Mouse (Mus musculus) monocyte, adult 2 months (primary cell): ENCODE results near the gene Naa15.

ENCODE experiments used
- DNase-seq, 2 experiments: peaks; one replicate each; pipeline ENCODE4 v3.0.0; 2022; ENCODE audit warnings: low spot score in 2 of 2, low read depth in 1 of 2

The Naa15 gene

GRCm38 (mm10) chr3:51510903-51511302, 96.0 kb downstream of the Naa15 start:
- peak; percentile 16 to 42 for DNase-seq

GRCm38 (mm10) chr3:51511983-51512382, 97.0 kb downstream of the Naa15 start:
- DNase-seq, result no peak

DNA sequence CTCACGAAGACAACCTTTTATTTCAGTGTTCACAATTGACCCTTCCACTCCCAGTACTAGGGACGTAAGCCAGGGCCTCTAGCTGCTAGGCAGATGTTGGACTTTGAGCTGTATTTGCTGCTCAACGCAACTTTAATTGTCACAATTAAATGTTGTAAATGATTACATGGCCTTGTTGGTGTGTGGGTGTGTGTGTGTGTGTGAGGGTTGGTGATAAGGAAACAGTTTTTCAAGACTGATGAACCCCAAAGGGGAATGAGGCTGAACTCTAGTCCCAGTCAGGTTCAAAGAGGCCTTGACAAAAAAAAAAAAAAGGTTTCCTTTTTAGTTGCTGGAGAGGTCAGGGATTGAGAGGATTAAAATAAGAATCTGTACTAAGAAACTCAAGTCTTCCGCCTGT, 102.5 kb downstream of the Naa15 start:
- DNase-seq, result no peak

- peak; percentile 15 to 26 for DNase-seq
Measured at GRCm38 (mm10) chr3:51517878-51518762, 103.2 kb downstream of the Naa15 start.

DNA sequence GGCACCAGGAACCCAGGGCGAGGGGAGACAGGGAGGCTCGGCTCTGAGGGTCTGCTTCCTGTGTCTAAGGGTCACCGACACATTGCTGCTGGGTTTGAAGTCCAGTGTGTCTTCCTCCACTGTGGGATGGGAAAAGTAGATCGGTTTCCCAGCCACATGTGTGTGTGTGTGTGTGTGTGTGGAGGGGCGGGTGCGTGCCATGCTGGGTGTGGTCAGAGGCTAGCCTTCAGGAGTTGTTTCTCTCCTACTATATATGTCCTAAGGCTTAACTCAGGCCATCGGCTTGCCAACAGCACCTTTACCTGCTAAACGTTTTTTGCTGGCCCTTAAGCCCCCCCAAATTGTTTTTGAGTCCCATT, 103.8 kb downstream of the Naa15 start:
- DNase-seq, result no peak

- no peak for DNase-seq
Measured at GRCm38 (mm10) chr3:51521262-51521661, 106.3 kb downstream of the Naa15 start.

DNA sequence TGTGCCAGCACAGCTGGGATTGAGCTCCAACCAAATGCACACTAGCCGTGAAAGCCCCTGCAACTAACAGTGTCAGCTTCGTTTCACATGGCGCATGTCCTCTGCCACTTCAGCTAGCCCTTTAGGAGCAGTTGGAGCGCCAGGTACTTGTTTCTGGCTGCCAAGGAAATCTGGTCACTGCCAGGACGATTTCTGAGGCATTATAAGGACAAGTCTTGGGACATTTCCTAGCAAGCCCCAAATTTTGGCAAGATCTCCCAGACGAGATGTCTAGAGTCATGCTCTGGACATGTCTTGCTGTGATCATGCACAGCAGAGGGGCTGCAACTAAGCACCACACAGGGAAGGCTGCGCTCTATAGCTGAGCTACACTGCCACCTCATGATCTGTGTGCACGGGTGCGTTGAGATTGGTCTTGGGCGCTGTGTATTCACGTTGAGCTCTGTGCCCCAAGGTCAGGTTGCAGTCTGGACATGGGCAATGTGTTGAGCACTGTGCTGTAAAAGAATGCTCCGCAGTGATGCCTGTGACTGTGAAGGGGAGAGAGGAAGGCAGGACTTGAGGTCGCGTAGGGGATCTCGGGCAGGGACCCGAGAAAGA, 110.3 kb downstream of the Naa15 start:
- DNase-seq, result no peak
